Mouse (Mus musculus) hindbrain, embryonic 14.5 days (tissue): ENCODE data around the gene Wipf3. TPM values are rescaled to one million over a fixed set of nuclear protein-coding genes. Genes with fewer than 3 reads are reported as not detected.

ENCODE experiments used
- ATAC-seq: fragments of 200-750 bp; cut with Nextera tagmentation; 2 replicates; pipeline ENCODE4 v1.8.0; 2017; ENCODE audit warnings: moderate number of reproducible peaks, mild to moderate bottlenecking, moderate TSS enrichment, moderate library complexity; ENCODE audit not compliant: low FRiP score
- DNase-seq: peaks from one replicate; pipeline ENCODE4 v3.0.0-alpha.2; 2015; ENCODE audit warnings: low spot score
- H3K27ac ChIP-seq: fragments of 300-500 bp; sonication (generic); 2 replicates; pipeline ENCODE4 v1.5.1; 2014; ENCODE audit warnings: mild to moderate bottlenecking, moderate library complexity
- H3K27me3 ChIP-seq: fragments of 300-500 bp; sonication (generic); 2 replicates; pipeline ENCODE4 v1.6.1; 2014; ENCODE audit warnings: mild to moderate bottlenecking, low read length, mixed read lengths; ENCODE audit not compliant: control insufficient read depth, insufficient read depth
- H3K36me3 ChIP-seq: fragments of 300-500 bp; sonication (generic); replicated peaks from 2 replicates; pipeline ENCODE4 v1.6.1; 2014; ENCODE audit not compliant: control insufficient read depth, insufficient read depth
- H3K4me1 ChIP-seq: fragments of 300-500 bp; sonication (generic); replicated peaks from 2 replicates; pipeline ENCODE4 v1.6.1; 2014; ENCODE audit warnings: antibody characterized with exemption, low read length, mixed read lengths; ENCODE audit not compliant: control insufficient read depth, insufficient read depth
- H3K4me2 ChIP-seq: fragments of 300-500 bp; sonication (generic); replicated peaks from 2 replicates; pipeline ENCODE4 v1.6.1; 2014; ENCODE audit warnings: mild to moderate bottlenecking, moderate library complexity
- H3K4me3 ChIP-seq: fragments of 300-500 bp; sonication (generic); replicated peaks from 2 replicates; pipeline ENCODE4 v1.5.1; 2014; ENCODE audit warnings: mild to moderate bottlenecking, low read length
- H3K9ac ChIP-seq: fragments of 300-500 bp; sonication (generic); 2 replicates; pipeline ENCODE4 v1.6.1; 2014
- H3K9me3 ChIP-seq: fragments of 300-500 bp; sonication (generic); 2 replicates; pipeline ENCODE4 v1.6.1; 2016; ENCODE audit warnings: low read length; ENCODE audit not compliant: control insufficient read depth
- WGBS: fragments of 180-500 bp; shearing (Covaris S2); extraction: QIAGEN DNeasy Blood & Tissue Kit; methylation state at CpG from one replicate; pipeline ENCODE4 v1.1.7; 2014; 5-methylcytosine and 5-hydroxymethylcytosine counted together
- polyA plus RNA-seq: library from polyadenylated mRNA; unstranded; fragments of >200 nt; fragmentation: Nextera tagmentation; extraction: Ambion mirVana; gene quantifications from 2 replicates; pipeline ENCODE4 v1.2.1, GENCODE M21; 2014

Gene Wipf3
- polyA plus RNA-seq, 1 experiment from 2014 or later, result 3.5 TPM

DNA sequence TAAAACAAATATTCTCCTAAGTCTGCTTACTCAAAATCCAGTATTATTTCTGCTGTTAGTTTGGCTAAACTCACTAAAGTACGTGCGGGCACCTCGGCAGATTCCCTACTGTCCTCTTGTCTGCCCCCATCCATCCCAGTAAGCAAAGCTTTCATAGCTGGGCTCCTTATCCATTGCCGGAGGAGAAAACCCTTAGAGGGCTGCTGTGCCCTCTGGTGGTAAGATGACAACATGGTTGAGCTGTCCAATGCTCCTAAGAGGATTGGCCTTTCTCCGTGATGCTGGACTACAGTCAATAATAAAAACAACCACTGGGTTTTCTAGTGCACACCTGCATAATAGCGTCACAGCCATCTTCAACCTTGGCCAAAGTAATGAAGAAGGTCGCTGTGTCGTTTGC lies 77.6 kb downstream of the Wipf3 start:
- Histone ChIP-seq H3K9me3 (no peaks in the 10 kb centered on the region), H3K27ac (peak overlapping the region; percentile 85), H3K4me3 (no peak overlapping the region), H3K9ac (no peak overlapping the region), H3K36me3 (peaks cover 17% of the 10 kb centered on the region), H3K4me2 (no peak overlapping the region), H3K27me3 (no peaks in the 10 kb centered on the region), H3K4me1 (peaks cover 18% of the 10 kb centered on the region)
- DNase-seq (peak; percentile 64), ATAC-seq (no peak)
- 40% methylated on average over 8 of the region's 8 CpGs for WGBS

DNA sequence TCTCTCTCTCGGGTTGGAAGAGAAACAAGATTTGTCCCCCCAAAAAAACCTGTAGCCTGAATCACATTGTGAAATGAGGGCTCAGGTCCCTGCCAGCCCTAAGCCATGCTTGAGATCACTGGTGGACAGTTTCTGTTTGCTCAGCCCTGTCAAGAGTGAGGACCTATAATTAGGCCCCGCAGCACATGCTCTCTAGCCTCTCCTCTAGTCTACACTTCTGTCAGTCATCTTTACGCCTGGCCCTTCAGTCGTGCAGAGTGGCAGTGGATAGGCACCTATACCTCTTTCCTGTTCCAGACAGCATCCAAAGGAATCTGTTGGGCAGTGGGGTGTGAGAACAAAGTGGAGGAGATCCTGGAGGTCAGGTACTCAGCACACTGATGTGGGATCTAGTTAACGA lies 78.4 kb downstream of the Wipf3 start:
- Histone ChIP-seq H3K27me3 (no peaks in the 10 kb centered on the region), H3K27ac (peak overlapping the region; percentile 85), H3K4me3 (no peak overlapping the region), H3K9ac (peak overlapping the region; percentile 48), H3K36me3 (peaks cover 21% of the 10 kb centered on the region), H3K4me1 (peaks cover 18% of the 10 kb centered on the region), H3K9me3 (no peaks in the 10 kb centered on the region), H3K4me2 (no peak overlapping the region)
- ATAC-seq (0 out of 2 replicates have a peak, but pooled peaks have one; percentile 3), DNase-seq (no peak)
- 50% methylated on average over 5 of the region's 5 CpGs for WGBS

DNA sequence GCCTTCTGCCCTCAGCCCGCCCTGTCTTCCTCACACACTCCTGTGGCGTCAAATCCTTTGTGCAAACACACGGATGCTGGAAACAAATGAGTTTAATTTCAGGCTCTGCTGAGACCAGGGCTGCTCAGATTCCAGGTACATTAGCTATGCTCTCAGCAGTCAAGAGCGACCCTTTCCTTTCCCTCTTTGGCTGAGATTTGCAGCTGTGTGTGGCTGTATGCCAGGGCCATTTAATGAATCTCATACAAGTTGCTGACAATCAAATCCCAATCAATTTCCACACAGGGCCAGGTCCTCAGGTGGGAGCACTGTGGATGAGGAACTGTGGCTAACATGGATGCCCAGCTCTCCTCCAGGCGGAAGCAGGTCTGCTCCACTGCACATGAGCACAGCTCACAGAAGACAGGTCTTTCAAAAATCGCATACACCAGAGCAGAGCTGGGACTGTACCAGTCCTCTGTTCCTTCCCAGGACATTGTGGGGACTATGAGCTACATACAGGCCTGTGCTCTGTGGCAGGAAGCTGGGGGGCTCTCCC lies 78.9 kb downstream of the Wipf3 start:
- WGBS, result 21% methylated on average over 6 of the region's 6 CpGs
- H3K4me1 ChIP-seq, result peaks cover 18% of the 10 kb centered on the region
- peak overlapping the region; percentile 48; the same call in 1 of the 2 replicates for H3K9ac ChIP-seq
- H3K27ac ChIP-seq, result peak overlapping the region; percentile 85
- peak; percentile 71 for ATAC-seq
- no peak overlapping the region for H3K4me2 ChIP-seq
- peaks cover 26% of the 10 kb centered on the region for H3K36me3 ChIP-seq
- H3K27me3 ChIP-seq, result no peaks in the 10 kb centered on the region
- H3K4me3 ChIP-seq, result no peak overlapping the region
- peak; percentile 58 for DNase-seq
- no peaks in the 10 kb centered on the region for H3K9me3 ChIP-seq

DNA sequence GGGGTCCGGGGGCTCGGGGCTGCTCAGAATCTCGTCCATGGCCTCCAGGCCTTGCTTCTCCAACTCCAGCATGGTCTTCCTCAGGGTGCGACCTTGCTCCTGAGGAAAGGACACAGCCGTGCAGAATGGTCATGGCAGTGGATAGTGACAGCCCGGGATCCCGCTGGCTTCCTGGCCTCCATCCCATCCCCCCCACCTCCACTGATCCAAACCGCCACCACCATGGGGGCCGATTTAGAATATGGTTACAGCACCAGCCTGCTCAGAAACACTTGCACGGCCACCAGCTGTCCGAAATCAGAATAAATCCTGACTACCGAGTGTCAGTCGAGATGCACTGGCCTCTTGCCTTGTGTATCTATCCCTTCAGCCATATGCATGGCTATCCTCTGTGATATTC lies 79.9 kb downstream of the Wipf3 start:
- WGBS, result 87% methylated on average over 13 of the region's 13 CpGs
- Histone ChIP-seq H3K9me3 (no peaks in the 10 kb centered on the region), H3K27me3 (no peaks in the 10 kb centered on the region), H3K4me1 (peaks cover 18% of the 10 kb centered on the region), H3K4me3 (no peak overlapping the region), H3K9ac (no peak overlapping the region), H3K4me2 (no peak overlapping the region), H3K36me3 (peaks cover 35% of the 10 kb centered on the region), H3K27ac (peak overlapping the region; percentile 85)
- no peak for DNase-seq
- 0 out of 2 replicates have a peak, but pooled peaks have one; percentile 21 for ATAC-seq

DNA sequence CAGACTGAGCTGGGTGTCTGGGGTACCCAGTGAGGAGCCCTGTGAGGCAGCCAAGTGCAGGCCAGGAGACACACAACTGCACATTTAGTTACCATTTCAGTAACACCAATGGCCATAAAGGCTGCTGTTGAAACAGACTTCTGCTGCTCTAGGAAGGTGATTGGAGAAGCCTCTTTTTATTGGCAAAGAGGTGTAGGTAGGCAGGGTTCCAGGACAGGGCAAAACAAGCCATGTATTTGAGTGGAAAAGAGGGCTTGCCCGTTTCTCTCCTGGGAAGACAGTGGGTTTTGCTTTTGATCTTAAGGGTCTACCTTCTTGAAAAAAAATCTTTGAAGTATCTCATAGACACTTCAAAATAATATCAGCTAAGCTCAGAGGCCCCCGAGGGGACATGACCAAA lies 82.9 kb downstream of the Wipf3 start:
- Histone ChIP-seq H3K27me3 (no peaks in the 10 kb centered on the region), H3K4me2 (no peak overlapping the region), H3K9me3 (no peaks in the 10 kb centered on the region), H3K27ac (no peak overlapping the region), H3K9ac (no peak overlapping the region), H3K4me3 (no peak overlapping the region), H3K4me1 (peaks cover 17% of the 10 kb centered on the region), H3K36me3 (peaks cover 49% of the 10 kb centered on the region)
- DNase-seq (no peak), ATAC-seq (no peak)
- 90% methylated on average over 2 of the region's 2 CpGs for WGBS

DNA sequence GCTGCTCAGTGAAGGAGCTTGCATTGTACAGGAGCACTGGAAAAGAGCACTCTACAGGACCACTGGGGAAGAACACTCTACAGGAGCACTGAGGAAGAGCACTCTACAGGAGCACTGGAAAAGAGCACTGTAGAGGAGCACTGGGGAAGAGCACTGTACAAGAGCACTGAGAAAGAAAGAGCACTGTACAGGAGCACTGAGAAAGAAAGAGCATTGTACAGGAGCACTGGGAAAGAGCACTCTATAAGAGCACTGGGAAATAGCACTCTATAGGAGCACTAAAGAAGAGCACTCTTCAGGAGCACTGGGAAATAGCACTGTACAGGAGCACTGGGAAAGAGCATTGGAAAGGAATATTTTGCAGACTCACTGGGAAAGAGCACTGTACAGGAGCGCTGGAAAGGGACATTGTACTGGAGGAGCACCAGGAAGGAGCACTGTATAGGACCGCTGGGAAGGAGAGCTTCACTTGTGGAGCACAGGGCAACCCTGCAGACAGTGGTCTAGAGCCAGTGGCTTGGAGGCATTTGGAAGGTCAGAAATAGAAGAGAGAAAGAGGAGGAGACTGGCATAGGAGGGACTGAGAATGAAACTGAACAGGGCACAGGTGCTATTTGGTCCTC lies 87.2 kb downstream of the Wipf3 start:
- Histone ChIP-seq H3K4me1 (no peaks in the 10 kb centered on the region), H3K4me2 (no peak overlapping the region), H3K9me3 (no peaks in the 10 kb centered on the region), H3K9ac (no peak overlapping the region), H3K27me3 (no peaks in the 10 kb centered on the region), H3K4me3 (no peak overlapping the region), H3K36me3 (peaks cover 57% of the 10 kb centered on the region), H3K27ac (no peak overlapping the region)
- DNase-seq (no peak), ATAC-seq (no peak)
- WGBS, result 82% methylated on average over 2 of the region's 2 CpGs

DNA sequence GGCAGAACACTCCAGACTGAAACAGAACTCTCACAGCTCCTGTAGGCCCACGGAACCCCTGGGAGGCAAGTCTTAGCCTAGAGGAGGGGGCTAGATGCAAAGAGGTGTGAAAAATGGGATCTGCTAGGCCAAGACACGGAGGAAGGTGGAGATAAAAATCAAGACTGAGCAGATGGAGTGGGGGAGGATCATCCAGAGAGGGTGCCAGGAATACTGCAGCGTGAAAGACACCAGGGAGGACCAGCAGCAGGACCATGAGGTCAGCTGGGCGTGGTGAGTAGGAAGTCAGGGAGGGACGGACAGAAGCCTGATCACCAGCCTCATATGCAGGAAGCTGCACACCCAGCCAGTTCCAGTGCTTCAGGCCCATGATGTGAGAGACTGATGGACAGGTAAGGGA lies 89.4 kb downstream of the Wipf3 start:
- no peak overlapping the region for H3K27ac ChIP-seq
- H3K36me3 ChIP-seq, result peaks cover 58% of the 10 kb centered on the region
- H3K27me3 ChIP-seq, result no peaks in the 10 kb centered on the region
- H3K9me3 ChIP-seq, result no peaks in the 10 kb centered on the region
- no peak overlapping the region for H3K4me2 ChIP-seq
- no peak overlapping the region for H3K4me3 ChIP-seq
- no peak for ATAC-seq
- no peaks in the 10 kb centered on the region for H3K4me1 ChIP-seq
- WGBS, result 73% methylated on average over 5 of the region's 5 CpGs
- no peak for DNase-seq
- no peak overlapping the region for H3K9ac ChIP-seq

DNA sequence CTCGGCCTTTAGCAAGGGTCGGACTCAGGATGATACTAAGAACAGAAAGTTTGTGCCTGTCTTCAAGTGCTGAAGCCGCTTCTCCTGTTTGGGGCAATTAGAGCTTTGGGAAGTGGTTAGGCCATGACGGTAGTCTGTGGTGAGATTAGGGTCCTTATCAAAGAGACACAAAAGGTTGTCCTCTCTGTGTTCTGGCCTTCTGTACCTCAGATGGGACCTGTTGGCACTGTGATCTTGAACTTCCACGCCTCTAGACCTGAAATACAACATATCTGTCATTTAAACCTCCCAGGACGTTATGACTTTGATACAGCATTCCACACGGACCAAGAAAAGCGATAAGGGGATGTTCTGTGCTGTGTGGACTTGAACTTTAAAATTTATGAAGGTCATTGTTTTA lies 99.3 kb downstream of the Wipf3 start:
- DNase-seq, result no peak
- ATAC-seq, result no peak
- H3K4me3 ChIP-seq, result no peak overlapping the region

DNA sequence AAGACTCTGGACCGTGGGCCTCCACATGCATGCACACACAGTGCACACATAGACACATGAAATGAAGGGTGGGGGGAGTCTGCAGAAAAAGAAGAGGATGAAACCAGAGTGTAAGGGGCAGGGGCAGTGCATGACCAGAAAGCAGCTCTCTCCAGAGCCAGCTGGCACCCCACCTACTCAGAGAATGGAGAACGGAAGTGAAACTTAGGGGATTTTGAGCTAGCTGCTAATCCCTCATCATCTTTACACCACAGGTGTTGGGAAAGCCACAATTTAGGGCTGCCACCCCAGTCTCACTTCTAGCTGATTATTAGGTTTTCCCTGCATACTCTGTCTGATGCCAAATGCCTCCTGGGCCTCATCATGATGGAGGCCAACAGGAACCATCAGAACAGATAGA lies 100.8 kb downstream of the Wipf3 start:
- 85% methylated on average over 2 of the region's 2 CpGs for WGBS
- Histone ChIP-seq H3K4me3 (no peak overlapping the region), H3K36me3 (peaks cover 3% of the 10 kb centered on the region)

More for the DNA sequence above, 99.3 kb downstream of the Wipf3 start:
- Histone ChIP-seq H3K9ac (no peak overlapping the region), H3K9me3 (no peaks in the 10 kb centered on the region), H3K27ac (no peak overlapping the region), H3K36me3 (peaks cover 14% of the 10 kb centered on the region), H3K4me2 (no peak overlapping the region), H3K4me1 (peaks cover 7% of the 10 kb centered on the region; the same call in 1 of the 2 replicates), H3K27me3 (no peaks in the 10 kb centered on the region)
- WGBS, result 94% methylated on average over 8 of the region's 8 CpGs

More for the DNA sequence above, 100.8 kb downstream of the Wipf3 start:
- no peaks in the 10 kb centered on the region for H3K27me3 ChIP-seq
- no peak for ATAC-seq
- H3K4me1 ChIP-seq, result peaks cover 7% of the 10 kb centered on the region; the same call in 1 of the 2 replicates
- DNase-seq, result no peak
- H3K9me3 ChIP-seq, result no peaks in the 10 kb centered on the region
- no peak overlapping the region for H3K4me2 ChIP-seq
- H3K27ac ChIP-seq, result no peak overlapping the region
- H3K9ac ChIP-seq, result no peak overlapping the region
